Mouse (Mus musculus) gastrocnemius, postnatal 14 days (tissue): Measurements from ENCODE around the gene Fam131b. TPM values are rescaled to one million over a fixed set of nuclear protein-coding genes. Genes with fewer than 3 reads are reported as not detected.

ENCODE experiments used
- DNase-seq: peaks from one replicate; pipeline ENCODE4 v3.0.0; 2021; ENCODE audit warnings: mixed read lengths
- intact Hi-C: fragments of 180-260 bp; cut with DNase I; formaldehyde crosslinking; loops from one replicate; pipeline ENCODE4 v1.15.1; 2025; ENCODE audit warnings: low total_unique reads
- total RNA-seq, 2 experiments: library from RNA; stranded (reverse); gene quantifications; 2 replicates each; pipeline ENCODE4 v1.2.3; 2021

The Fam131b gene
- total RNA-seq, 2 experiments from 2014 or later, result 0.60 to 0.80 TPM

DNA sequence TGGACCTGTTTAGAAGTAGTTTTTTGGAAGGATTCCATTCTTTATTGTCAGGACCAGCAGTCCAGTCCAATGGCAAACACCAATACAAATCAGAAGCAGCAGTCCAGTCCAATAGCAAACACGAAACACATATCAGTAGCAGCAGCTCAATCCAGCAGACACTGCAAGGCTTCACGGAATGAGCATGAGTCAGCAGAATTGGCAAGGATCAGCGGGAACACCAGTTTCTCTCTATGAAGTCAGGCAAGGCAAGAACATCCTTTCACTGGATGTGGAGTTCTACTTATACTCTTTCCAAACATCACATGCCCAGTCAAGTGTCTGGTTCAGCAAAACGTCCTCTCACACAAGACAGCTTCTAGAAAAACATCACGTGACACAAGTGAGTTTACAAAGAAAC is 15.5 kb upstream of the Fam131b start:
- intact Hi-C loops, result no loop called here
- DNase-seq, result no peak

DNA sequence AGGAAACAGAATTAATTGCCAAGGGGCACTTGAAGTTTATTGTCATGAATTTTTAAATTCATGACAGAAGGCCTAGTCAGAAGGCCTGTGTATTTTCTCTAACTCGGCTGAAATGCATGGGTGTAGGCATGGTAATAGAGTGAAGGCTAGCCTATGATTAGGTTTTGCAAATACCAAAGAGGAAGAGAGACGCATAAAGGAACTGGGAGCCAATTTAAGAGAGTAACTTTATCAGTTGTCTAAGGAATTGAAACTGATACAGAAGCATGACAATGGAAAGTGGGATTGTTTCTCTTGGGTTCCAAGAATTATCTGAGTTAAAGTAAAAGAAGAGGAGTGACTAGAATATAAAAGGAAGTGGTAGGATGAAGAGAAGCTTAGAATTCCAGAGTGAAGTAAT is 14.7 kb upstream of the Fam131b start:
- intact Hi-C loops, result no loop called here

DNA sequence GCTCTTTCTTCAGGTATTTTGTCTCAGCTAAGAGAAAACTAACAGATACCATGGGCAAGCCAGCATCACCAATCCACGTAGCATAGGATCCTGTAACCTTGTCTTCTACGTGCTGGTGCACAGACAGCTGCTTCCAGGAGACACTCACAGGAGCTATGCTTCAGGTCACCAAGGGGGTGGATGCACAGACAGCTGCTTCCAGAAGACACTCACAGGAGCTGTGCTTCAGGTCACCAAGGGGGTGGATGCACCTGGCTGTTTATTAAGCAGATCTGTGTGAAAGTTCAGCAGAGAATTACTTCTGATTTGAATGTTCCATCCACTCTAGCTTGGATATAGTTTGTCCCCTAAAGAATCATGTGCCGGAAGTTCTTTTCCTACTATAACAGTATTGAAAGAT is 6.5 kb upstream of the Fam131b start:
- intact Hi-C loops, result no loop called here
- DNase-seq, result no peak

More for the DNA sequence above, 14.7 kb upstream of the Fam131b start:
- DNase-seq, result no peak

DNA sequence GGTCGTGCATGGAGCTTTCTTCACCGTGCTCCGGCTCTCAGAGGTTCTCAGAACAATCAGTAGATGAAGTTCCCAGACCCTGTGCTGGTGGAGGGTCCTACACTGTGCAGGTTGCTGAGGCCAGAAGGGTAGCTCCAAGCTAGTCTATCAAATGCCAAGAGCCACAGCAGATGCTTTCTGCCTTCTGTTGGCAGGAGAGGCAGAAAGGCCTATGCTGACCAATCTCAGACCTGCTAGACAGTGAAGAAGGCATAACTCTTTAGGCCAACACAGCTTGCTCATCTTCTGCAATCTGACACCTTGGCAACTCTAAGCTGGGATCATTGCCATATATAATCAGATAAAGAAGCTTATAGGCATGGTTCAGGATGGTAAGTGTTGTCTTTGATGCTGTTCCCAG is 5.8 kb upstream of the Fam131b start:
- intact Hi-C loops, result no loop called here
- DNase-seq, result no peak

DNA sequence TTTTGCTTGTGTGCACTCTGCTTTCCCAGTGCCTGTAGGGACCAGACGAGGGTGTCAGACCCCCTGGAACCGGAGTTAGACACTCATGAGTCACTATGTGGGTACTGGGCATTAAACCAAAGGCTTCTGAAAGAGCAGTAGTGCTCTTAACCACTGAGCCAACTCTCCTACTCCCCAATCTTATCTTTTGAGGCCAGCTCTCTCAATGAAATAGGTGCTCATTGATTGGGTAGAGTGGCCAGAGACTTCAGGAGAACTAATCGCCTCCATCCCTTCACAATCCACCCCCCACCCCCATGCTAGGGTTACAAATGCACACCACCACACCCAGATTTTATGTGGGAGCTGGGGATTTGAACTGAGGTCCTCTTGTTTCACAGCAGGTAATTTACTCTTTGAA is 4.3 kb upstream of the Fam131b start:
- DNase-seq, result no peak
- intact Hi-C loops, result loop anchor here (10.0 kb wide), 1 partner anchor 104 kb away; no protein-coding TSS in a partner anchor

DNA sequence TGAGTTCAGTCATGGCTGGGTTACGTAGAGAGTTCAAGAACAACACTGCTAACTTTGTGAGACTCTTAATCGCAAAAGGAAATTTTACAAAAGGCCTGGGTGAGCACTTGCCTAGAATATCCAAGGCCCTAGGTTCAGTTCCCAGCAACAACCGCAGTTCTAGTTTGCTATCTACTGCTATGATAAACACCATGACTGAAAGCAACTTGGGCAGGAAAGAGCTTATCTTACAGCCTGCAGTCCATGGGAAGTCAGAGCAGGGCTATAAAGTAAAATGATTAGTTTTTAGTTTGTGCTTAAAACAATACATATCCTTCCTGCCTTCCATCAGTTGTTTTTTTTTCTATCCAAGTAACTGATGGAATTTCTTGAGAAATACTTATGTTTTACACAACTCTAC is 2.1 kb upstream of the Fam131b start:
- DNase-seq, result no peak
- intact Hi-C loops, result loop anchor here (10.0 kb wide), 1 partner anchor 102 kb away; no protein-coding TSS in a partner anchor

DNA sequence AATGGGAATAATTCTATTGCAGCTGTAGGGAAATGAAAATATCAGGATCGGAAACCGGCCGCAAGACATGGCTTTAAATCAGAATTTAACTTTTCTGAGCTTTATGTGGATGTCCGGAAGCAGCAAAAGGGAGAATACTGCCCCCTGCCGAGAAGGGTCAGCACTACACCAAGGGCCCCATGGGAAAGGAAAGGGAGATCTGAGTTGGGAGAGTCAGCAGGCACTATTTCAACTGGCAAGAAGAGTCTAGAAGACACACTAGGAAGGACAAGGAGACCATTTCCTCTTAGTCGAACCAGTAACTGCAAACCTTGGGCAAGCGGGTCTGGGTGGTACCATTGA is 796 bp upstream of the Fam131b start:
- DNase-seq, result peak; percentile 71
- intact Hi-C loops, result loop anchor here (10.0 kb wide), 1 partner anchor 100 kb away; no protein-coding TSS in a partner anchor

DNA sequence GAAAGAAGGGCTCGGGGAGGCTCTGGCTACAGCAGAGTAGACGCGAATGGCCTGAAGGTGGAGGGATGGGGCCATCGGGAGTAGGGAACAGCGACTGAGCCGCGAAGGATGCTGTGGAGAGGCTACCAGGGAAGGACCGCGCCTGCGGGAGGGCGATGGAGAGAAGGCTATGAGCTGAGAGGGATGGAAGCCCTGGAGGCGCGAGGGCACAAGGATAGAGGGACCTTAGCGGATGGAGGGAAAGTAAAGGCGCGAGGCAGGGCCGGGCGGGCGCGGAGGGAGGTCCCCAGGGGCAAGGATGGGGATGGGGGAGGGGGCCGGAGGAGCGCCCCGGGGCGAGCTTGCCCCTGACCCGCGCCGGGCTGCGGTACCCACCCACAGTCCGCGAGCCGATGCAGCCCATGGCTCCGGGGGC is 369 bp downstream of the Fam131b start:
- intact Hi-C loops, result loop anchor here (10.0 kb wide), 1 partner anchor 99 kb away; no protein-coding TSS in a partner anchor

DNA sequence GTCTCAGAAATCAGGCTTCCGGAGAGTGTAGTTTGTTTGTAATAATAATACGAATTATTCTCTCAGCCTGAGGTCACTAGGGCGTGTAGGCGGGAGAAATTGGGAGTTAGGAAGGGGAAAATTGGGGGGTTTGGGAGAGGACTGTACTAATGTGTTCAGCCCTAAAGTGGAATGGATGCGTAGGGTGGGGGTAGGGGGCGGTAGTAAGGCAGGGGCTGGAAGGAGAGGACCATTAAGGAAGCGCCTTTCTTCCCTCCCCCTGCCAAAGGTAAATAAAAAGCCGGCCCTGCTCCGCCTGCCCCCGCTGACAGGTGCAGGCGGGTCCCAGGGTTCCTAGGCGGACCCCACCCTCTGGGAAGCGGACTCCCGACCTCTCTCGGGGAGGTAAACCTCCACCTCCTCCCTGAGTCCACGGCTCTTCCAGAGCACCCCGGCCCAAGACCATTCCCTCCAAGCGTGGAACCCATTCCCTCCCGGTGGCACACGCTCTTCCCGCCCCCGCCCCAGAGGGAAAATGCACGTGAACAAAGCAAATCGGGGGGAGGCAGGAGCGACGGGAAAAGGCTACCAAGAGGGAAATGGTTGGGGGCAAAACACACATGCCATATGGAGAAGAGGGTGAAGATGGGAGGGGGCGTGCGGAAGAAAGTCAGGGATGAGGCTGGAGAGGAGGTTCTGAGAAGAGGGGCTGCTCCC is 924 bp downstream of the Fam131b start:
- intact Hi-C loops, result loop anchor here (10.0 kb wide), 1 partner anchor 99 kb away; no protein-coding TSS in a partner anchor
- no peak for DNase-seq

More for the DNA sequence above, 369 bp downstream of the Fam131b start:
- peak; percentile 23 for DNase-seq

DNA sequence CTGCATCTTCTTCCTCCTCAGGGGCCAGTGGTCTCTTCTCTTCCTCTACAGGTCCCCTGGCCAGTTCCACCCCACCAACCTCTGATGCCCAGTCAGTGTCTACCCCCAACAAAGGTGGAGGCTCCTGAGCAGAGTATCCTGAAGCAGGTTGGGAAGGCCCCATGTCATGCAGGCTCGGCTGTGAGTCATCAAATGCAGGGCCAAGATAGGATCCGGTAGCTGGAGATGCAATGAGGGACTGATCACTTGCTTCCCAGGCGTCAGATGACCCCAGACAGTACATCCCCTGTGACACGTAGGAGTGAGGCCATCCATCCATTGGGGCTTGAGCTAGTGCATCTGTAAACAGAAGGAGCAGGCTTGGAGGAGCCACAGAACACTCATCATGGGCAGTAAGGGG is 6.2 kb downstream of the Fam131b start:
- no peak for DNase-seq
- intact Hi-C loops, result no loop called here

DNA sequence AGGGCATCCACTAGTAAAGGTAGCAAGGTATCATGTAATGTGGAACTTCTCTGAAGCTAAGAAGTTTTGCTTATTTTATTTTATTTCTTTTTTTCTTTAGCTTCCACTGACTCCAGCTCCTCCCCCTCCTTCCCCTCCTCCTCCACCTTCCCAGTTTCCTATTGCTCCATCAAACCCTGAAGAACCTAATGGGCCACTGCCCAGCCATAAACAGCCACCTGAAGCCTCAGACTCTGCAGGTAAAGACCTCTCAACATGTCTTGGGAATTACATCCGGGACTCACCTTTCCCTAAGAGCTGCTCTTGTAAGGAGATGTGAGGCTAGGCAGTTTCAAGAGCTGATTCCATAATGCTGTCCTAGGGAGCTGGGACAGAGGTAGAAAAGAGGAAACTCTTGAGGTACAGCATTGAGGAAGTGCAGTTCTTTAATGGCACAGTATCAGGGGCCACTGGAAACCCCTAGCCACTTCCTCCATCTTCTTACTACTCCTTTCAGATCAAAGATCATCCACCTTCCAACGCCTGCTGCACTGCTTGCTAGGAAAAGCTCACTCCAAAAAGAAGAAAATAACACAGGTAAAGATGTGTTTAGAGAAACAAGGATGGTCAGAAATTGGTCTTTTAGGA is 13.9 kb downstream of the Fam131b start:
- intact Hi-C loops, result no loop called here
- DNase-seq, result no peak

DNA sequence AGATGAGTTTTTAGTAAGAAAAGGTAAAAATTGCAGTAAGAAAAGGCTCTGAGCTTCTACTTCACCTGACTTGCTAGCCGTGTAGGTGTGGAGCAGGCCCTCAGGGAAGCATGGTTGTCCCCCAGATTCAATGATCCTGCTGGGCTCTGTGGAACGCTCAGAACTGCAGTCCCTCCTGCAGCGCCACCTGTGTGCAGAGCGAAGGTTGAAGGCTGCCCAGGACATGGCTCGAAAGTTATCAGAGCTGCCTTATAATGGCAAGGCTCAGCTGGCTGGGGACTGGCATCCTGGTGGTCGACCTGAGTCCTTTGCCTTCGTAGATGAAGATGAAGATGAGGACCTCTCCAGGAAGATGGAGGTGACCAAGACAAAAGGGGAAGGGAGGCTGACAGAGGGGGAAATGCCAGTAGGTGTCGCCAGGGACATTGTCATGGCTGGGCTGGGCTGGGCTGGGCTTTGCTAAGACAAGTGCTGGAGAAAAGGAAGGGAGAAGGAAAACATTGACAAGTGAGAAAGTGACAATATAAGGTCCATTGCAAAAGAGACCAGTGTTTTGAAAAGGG is 14.5 kb downstream of the Fam131b start:
- intact Hi-C loops, result no loop called here
- no peak for DNase-seq

DNA sequence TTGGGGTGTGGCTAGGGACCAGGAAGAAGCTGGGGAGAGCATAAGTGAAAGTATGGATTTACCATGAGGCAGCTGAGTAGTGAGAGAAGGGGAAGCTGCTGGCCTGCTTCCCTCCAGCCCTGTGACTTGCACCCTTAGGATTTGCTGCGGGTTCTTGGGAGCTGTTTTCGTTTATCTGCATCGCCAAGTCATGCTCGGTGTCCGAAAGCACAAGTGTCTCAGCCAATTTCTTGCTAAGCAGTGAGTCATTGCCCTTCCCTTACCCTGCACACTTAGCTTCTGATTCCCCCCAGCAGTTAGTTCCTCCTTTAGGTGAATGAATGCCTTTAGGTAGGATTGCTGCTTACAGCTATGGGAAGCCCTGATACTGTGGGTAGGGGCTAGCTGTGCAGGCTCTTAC is 25.1 kb downstream of the Fam131b start:
- intact Hi-C loops, result no loop called here
- no peak for DNase-seq

DNA sequence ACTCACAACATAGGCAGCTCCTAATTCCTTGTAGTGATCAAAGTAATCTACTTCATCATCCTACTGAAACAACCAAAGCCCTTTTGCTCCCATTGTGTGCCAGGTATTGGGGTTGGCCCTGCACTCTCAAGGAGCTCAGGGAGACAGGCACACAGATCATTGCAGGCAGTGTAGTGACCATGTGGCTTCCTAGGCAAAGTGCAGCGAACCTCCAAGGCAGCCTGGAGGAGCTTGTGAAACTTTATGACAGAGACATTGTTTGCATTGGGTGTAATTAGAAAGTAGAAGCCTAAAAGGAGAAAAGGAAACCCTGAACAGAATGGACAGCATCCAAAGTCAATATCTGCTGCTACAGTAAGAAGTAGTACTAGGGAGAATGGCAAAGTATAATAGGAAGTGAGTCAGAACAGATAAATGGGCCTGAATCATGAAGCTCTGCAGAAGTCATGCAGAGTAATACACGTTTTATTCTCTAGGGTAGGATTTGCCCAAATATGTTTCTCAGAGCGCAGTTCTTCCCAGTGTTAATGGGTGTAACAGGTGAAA is 28.8 kb downstream of the Fam131b start:
- no peak for DNase-seq
- intact Hi-C loops, result no loop called here

DNA sequence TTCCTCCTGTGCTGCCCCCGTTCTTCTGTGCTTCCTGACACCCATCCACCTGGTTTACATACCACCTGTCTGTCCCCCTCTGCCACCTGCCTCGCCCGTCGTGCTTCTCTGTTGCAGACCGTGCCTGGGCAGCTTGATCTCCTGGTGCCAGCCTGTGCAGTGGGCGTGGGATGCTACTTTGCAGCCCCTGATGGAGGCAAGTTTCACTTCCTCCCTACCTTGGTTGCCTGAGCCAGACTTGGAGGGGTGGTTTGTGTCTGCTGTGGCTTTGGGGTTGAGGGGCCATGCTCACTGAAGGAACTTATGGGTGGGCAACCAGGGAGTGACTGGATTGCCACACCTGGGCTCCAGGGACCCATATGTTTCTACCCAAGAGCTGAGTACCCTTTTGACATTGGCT is 31.1 kb downstream of the Fam131b start:
- no peak for DNase-seq
- intact Hi-C loops, result no loop called here

DNA sequence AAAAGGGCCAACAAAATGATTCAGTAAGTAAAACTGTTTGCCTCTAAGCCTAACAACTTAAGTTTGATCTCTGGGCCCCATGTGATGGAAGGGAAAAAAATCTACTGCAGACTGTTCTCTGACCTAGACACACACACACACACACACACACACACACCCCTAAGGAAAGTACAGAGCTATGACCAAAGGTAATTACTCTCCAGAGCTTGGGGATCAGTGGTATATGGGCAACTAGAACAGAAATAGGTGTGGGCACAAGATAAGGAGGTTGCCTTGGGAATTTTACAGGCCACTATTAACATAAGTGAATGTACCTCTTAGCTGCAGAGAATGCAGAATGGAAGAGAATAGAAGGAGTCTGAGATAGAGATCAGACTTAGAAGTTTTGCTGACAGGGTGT is 36.9 kb downstream of the Fam131b start:
- no peak for DNase-seq
- intact Hi-C loops, result no loop called here

DNA sequence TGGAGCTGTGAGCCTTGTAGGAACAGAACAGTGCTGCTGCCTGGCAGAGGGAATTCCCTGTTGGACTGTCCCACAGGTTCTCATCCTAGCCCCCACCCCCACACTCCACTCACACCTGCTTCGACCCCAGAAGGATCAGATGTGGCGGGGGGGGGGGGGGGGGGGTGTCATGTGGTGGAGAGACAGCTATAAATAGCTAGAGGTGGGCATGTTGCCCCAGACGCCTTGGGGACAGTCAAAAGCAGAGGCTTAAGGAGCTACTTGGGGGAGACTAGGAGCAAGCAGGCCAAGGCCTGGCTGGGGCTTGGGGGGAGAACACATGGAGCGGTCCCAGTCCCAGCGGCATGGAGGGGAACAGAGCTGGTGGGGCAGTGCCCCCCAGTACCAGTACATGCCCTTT is 38.0 kb downstream of the Fam131b start, which contains the start of gene Clcn1:
TSS of gene Clcn1 (plus strand) at position 238 of the 400 bp plus-strand sequence.
- DNase-seq, result peak; percentile 65
- intact Hi-C loops, result no loop called here

DNA sequence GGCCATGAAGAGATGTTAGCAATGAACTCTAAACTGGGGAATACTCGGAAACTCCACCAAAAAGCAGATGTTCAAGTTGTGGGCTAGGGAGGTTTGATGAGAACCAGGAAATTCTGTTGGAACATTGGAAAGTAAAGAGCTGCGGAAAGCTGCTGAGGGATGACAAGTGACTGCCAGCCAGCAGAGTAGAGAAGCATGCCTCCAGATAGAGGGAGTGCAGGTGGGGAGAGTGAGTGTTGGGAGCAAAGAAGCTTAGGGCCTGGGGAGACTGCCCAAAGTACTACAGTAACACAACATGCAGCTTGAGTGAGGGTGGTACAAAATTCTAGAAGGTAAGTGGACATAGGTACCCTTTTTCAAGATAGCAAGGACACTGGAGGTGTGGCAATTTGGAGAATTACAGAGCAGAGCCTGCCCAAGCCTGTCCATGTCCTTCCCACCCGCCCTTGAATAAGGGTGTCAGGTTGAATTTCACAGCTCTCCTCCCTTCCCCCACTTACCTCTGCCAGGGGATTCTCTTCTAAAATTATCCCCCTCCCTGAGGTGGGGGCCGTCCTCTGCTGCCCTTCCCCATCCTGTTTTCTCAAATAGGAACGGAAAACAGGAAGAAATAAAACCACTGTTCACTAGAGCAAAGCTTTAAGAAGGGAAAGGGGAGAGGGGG is 41.4 kb downstream of the Fam131b start:
- intact Hi-C loops, result no loop called here
- DNase-seq, result peak; percentile 21

DNA sequence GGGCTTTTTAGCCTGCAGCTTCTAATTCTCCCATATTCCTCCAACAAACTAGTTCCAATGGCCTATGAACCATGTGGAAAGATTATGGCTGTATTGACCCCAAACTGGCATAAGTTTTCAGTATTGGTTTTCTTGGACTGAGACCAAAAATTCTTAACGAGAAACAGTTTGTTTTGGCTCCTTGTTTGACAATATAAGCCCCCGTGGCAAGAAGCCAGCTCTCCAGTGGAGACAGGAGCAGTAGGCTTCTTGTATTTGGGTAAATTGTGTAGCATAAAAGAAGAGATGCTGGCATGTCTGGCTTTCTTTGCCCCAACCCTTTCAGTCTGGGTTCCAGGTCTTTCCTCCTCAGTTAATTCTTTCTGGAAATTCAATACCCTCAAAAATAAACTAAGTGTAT is 48.3 kb downstream of the Fam131b start:
- intact Hi-C loops, result no loop called here
- no peak for DNase-seq

DNA sequence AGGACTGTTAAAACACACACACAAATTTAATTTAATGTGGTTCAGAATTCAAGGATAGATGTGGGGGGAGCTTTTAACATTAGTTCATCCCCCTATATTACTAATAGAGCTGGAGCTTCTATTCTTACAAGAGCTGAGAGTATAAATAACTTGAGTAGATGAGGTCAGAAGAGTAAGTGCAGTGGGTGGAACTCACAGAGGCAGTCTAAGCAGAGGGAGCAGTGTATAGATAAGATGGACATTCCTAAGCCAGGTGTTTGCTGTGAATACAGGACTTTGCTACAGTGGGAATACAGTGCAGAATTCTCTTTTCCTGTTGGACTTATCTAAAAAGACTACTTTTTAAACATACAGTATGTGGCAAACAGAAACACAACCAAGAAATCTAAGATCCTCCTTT is 53.6 kb downstream of the Fam131b start:
- no peak for DNase-seq
- intact Hi-C loops, result no loop called here
